Mouse (Mus musculus) heart, adult 9 months (tissue): ENCODE measurements at regions not wholly inside any gene's neighbourhood (a gene's known extent, or its start where the extent isn't known, plus 50 kb on each side); places are given as distances from the start of the nearest gene placed in this dataset.
"Not testable (repeated sequence)": the region's sequence is repeated elsewhere in the genome, so short reads cannot be mapped to it uniquely, and the experiment has no call there.

ENCODE experiments used
- DNase-seq, 2 experiments: peaks; one replicate each; pipeline ENCODE4 v3.0.0; 2022; ENCODE audit warnings: low spot score in 2 of 2

DNA sequence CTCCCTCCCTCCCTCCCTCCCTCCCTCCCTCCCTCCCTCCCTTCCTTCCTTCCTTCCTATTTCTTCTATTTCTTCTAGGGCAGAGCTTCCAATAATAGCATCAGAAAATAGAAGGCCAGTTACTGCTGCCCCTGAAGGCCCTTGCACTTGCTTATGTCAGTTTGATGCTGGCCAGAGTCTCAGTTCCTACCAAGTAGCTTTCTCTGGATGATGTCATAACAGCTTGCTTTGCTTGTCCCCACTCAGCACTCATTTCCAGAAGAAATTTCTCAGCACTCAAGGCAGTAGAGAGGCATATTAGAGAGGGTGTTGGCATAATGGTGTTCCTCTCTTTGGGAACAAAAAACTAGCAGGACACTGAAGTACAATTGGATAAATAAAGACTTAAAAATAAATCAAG is 811.6 kb upstream of the 4930444P10Rik start:
- no peak for DNase-seq

DNA sequence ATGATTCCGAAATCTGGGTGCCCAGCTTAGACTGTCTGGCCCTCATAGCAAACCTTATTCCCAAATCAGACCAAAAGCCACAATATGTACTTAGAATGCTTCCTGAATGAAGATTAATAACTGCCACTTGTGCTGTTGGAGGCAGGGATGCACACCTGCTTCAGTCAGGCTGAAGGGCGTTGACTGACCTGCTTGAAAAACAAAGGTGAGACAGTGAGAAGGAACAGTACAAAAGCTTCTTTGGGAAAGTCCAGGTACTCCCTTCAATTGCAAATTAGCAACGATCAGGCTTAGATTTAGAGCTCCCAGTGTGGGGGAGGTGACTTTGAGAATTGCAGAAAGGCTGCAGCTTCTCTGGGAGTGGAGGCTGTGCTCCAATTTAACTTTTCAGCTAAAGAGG is 775.3 kb upstream of the 4930444P10Rik start:
- DNase-seq: not testable (repeated sequence)

DNA sequence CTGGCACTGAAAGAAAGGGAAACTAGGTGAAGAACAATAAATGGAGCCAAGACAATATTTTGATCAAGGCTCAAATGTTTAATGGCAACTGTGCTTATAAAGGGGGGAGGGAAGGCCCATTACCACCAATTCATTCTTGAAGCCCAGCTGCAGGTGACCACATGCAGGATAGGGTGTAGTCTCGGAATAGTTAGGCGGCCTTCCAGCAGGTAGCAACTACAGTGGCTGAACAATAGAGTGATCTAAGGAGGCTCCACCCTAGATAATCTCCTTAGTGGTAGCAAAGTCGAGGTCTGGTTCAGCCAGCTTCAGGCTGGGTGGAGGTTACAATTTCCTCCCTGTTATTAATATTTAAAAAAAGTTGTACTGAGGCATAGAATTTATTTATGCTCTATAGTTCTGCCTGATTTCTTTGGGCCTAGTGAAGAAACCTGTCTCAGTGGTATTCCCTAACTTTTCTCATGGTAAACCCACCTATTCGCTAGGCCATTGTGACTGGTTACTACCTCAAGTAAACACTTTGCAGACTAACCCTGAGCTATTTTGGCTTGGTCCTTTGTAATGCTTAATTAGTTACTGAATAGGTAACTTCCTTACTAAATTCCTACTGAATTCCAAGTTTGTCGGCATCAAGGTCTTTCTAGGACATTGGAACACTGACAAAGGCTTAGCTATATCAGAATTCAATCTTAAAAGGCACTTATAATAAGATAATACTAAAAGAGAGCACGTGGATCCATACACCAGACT is 774.1 kb upstream of the 4930444P10Rik start:
- DNase-seq: not testable (repeated sequence)

GRCm38 (mm10) chr1:16837111-16837510 is 744.0 kb upstream of the 4930444P10Rik start:
- DNase-seq: no peak

DNA sequence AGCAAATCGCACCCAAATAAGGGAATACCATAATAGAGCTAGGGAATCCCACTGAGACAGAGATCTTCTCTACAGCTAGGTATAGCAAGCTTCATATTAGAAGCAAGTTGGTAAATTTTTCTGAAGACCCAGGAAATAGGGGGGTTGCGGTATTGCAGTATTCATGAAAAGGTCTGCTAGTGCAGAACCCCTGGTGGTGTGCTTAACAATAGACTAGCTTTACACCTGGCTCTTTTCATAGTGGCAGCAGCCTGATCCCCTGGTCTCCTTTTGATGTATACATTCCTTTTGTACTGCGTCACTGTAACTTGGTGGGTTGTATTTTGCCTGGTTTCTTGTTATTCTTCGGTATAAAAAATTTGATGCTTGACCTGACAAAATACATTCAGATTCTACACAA is 731.6 kb upstream of the 4930444P10Rik start:
- not testable (repeated sequence) for DNase-seq

DNA sequence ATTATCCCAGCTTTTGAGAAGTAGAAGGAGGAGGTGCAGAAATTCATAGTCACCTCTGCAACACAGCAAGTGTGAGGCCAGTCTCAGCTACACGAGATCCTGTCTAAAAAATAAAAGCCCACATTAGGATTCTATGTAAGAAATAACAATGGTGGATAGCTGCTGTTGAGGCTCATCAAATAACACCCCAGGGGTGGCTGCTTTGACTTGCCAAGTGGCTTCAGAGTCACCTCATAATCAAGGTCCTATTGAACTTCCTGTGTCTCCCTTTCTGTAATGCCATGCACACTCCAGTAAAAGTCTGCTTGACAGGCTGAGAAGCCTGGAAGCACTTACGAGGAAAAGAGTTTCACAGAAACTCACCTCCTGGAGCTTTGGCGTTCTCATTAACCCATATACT is 730.9 kb upstream of the 4930444P10Rik start:
- DNase-seq: no peak

GRCm38 (mm10) chr1:16821186-16821585 is 728.1 kb upstream of the 4930444P10Rik start:
- no peak for DNase-seq

DNA sequence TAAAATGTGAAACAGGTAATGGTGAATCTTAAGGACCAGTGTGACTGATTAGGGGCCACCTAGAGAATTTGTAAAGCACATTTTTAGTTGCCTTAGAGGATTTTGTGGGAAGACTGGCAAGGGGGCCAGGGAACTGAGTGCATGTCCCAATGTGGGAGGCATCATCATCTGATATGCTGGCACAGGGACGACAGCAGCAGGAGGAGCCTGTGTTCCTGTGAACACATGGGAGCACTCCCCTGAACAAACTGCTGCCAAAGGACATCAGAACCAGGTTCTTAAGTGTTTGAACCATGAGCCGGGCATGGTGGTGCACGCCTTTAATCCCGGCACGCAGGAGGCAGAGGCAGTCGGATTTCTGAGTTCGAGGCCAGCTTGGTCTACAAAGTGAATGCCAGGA is 723.4 kb upstream of the 4930444P10Rik start:
- DNase-seq: no peak

GRCm38 (mm10) chr1:16815731-16816130 is 722.6 kb upstream of the 4930444P10Rik start:
- no peak for DNase-seq

- DNase-seq: no peak
Observed at GRCm38 (mm10) chr1:16809370-16810150, 716.4 kb upstream of the 4930444P10Rik start.

DNA sequence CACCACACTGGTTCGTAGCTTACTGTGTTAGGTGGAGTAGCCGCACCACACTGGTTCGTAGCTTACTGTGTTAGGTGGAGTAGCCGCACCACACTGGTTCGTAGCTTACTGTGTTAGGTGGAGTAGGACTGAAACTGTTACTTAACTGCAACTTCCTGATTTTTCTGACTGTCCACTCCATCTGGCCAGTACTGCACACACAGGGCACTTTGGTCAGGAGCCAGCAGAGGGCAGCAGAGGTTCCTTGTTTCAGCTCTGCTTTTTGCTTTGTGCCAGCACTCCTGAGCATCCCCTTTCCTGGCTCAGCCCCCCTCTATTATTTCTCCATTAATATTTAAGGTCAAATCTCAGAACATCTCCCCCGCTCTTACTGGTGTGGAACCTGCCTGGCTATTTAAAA is 705.2 kb upstream of the 4930444P10Rik start:
- peak; percentile 46 to 53 for DNase-seq

DNA sequence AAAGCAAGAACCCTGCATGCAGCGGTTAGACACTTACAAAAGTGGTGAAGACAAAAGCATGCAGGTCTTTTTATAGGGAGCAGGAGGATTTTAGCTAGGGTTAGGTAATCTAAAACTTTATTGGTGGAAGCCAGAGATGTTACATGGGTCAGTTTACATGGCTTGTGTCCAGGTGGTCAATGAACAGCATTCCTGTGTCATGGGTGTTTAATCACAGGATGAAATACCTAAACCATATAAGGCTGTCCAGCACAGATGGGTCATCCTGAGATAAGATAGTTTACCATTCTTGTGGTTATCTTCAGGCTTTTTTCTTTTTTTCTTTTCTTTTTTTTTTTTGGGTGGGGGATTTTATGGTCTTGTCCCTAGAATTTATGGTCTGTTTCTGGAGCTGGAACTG is 703.3 kb upstream of the 4930444P10Rik start:
- no peak for DNase-seq

GRCm38 (mm10) chr1:16790733-16791309 is 697.7 kb upstream of the 4930444P10Rik start:
- no peak for DNase-seq

GRCm38 (mm10) chr1:16779791-16780190 is 686.7 kb upstream of the 4930444P10Rik start:
- no peak for DNase-seq

DNA sequence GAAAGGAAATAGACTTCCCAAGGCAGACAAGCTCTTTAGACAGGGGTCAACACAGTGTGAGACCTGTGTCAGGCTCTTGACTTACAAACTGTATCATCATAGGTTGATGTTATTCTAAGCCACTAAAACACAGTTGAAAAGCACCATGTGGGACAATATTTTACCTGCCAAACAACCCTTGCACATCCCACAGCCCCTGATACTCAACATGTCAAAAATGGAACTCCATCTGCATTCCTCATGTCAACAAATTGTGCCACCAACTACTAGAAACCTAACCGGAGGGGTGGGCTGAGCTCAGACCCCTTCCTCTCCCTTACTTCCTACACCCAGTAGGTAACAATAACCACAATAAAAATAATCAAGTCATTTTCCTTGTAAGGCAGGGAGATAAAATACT is 667.8 kb upstream of the 4930444P10Rik start:
- DNase-seq: no peak
